Mouse (Mus musculus): ENCODE data around the gene Slc38a7. TPM values are rescaled to one million over a fixed set of nuclear protein-coding genes. Genes with fewer than 3 reads are reported as not detected.

The Slc38a7 gene
- polyA plus RNA-seq, 1 experiment from 2014 or later = 18.3 TPM

DNA sequence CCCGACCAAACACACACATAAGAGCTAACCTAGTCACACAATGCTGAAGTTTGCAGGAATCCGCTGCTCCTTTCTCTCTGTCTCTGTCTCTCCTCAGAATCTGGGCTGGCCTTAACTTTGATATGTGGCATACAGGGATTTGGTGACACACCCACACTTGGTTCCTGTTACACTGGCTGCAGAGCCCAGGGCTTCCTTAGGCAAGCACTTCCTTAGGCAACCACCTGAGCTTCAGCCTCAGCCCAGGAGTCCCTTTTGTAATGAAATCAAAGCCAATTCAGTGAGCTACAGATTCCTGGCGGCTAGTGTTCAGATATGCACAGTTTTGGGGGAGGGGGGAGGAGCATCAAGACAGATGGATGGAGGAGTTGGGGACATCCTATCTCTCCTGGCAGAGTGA is 35.7 kb downstream of the Slc38a7 start:
- 63% methylated on average over 3 of the region's 3 CpGs for WGBS
- H3K27ac ChIP-seq (replicated peaks) = no peak overlapping the region
- H3K9me3 ChIP-seq = no peaks in the 10 kb centered on the region
- no peaks in the 10 kb centered on the region for H3K36me3 ChIP-seq (replicated peaks)
- DNase-seq (ENCODE audit: low spot score) = no peak
- H3K4me1 ChIP-seq = 0 out of 2 replicates have a peak, but pooled peaks cover 3% of the 10 kb centered on the region
- no peaks in the 10 kb centered on the region for H3K27me3 ChIP-seq (replicated peaks; ENCODE audit: low read depth, poor library complexity, severe bottlenecking)
- no peak overlapping the region for H3K4me3 ChIP-seq

DNA sequence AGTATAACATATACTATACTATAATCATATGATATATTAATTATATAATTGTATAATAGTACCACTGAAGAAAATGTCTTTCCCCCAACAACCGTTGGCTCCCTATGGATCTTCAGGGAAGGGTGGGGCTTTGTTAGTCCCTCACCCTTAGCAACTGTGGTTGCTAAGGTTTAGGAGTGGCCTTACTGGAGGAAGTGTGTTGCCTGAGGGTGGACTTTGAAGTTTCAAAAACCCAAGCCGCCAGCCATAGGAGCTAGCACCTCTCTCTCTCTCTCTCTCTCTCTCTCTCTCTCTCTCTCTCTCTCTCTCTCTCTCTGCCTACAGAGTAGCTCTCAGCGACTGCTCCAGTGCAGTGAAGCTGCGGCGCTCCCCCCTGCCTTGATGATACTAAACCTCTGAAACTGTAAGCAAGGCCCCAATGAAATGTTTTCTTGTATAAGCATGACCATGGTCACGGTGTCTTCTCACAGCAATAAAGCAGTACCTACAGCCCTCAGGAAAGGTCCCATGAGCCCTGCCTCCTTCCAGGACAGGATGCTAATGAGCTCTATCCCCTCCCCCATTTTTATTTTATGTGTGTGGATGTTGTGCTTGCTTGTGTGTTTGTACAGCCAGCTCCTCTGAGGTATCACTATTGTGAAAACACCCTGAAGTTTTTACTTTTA is 37.2 kb downstream of the Slc38a7 start:
- H3K27me3 ChIP-seq (replicated peaks; ENCODE audit: low read depth, poor library complexity, severe bottlenecking) = no peaks in the 10 kb centered on the region
- no peak for DNase-seq (ENCODE audit: low spot score)
- H3K36me3 ChIP-seq (replicated peaks) = no peaks in the 10 kb centered on the region
- H3K4me3 ChIP-seq = no peak overlapping the region
- WGBS = 46% methylated on average over 6 of the region's 6 CpGs
- H3K9me3 ChIP-seq = no peaks in the 10 kb centered on the region
- H3K4me1 ChIP-seq = 0 out of 2 replicates have a peak, but pooled peaks cover 3% of the 10 kb centered on the region
- H3K27ac ChIP-seq (replicated peaks) = no peak overlapping the region

DNA sequence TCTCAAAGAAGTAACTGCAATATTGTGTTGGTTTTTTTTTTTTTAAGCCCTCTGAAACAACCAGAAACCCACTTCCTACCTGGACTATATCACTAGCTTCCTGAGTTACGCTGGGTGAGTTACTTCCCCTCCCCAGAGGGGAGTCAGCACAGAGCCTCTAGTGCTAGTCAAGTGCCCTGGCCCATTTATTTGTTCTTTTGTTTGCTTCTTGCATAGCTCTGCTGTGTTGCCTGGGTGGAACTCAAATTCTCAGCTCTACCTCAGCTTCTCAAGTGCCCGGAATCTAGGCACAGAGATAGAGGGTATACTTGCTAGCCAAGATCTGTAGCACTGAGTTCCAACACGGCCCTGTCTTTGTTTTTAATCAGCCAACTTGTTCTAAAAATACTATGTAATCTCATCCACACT is 43.2 kb downstream of the Slc38a7 start:
- peaks cover 10% of the 10 kb centered on the region for H3K4me1 ChIP-seq
- WGBS = 62% methylated on average over 3 of the region's 3 CpGs
- no peaks in the 10 kb centered on the region for H3K9me3 ChIP-seq
- H3K4me3 ChIP-seq = no peak overlapping the region
- no peak overlapping the region for H3K27ac ChIP-seq (replicated peaks)
- H3K27me3 ChIP-seq (replicated peaks; ENCODE audit: low read depth, poor library complexity, severe bottlenecking) = no peaks in the 10 kb centered on the region
- DNase-seq (ENCODE audit: low spot score) = no peak
- H3K36me3 ChIP-seq (replicated peaks) = peaks cover 6% of the 10 kb centered on the region

DNA sequence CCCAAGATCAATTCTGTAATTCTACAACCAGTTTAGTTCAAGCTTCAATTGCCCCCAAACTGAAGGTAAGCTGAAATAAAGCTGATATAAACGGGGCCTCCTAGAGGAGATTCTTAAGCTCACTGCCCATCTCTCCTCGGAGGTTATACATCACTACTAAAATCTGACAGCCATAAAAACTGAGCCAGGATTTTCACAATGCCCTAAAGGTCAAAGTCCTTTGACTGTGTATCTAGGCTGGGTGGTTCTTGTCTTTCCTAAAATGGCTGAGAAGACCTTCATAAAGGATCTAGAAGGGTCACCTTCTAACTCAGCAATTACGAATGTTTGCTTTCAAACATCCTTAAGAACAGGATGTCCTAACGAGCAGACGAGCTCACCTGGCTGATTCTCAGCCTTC is 44.2 kb downstream of the Slc38a7 start:
- 80% methylated on average over 5 of the region's 5 CpGs for WGBS
- H3K9me3 ChIP-seq = no peaks in the 10 kb centered on the region
- DNase-seq (ENCODE audit: low spot score) = no peak
- peaks cover 15% of the 10 kb centered on the region for H3K36me3 ChIP-seq (replicated peaks)
- peaks cover 15% of the 10 kb centered on the region for H3K4me1 ChIP-seq
- H3K4me3 ChIP-seq = no peak overlapping the region
- H3K27me3 ChIP-seq (replicated peaks; ENCODE audit: low read depth, poor library complexity, severe bottlenecking) = no peaks in the 10 kb centered on the region
- no peak overlapping the region for H3K27ac ChIP-seq (replicated peaks)

DNA sequence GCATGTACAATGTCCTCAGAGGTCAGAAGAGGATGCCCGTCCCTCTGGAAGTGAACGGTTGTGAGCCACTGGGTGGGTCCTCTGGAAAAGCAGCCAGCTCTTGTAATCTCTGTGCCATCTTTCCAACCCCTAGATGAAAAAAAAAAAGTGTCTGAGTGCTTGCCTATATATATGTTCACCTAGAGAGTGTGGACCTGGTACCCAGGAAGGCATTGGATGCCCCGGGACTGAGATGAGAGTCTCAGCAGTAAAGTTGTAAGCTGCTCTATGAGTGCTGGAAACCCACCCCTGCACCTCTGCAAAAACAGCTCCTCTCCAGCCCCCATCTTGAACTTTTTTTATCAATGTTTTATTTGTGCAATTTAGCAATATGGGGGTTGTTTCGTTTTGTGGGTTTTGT is 44.7 kb downstream of the Slc38a7 start:
- peaks cover 15% of the 10 kb centered on the region for H3K4me1 ChIP-seq
- H3K27me3 ChIP-seq (replicated peaks; ENCODE audit: low read depth, poor library complexity, severe bottlenecking) = no peaks in the 10 kb centered on the region
- no peak overlapping the region for H3K27ac ChIP-seq (replicated peaks)
- H3K36me3 ChIP-seq (replicated peaks) = peaks cover 20% of the 10 kb centered on the region
- H3K4me3 ChIP-seq = no peak overlapping the region
- no peaks in the 10 kb centered on the region for H3K9me3 ChIP-seq
- no peak for DNase-seq (ENCODE audit: low spot score)
- WGBS = 86% methylated on average over 4 of the region's 4 CpGs

DNA sequence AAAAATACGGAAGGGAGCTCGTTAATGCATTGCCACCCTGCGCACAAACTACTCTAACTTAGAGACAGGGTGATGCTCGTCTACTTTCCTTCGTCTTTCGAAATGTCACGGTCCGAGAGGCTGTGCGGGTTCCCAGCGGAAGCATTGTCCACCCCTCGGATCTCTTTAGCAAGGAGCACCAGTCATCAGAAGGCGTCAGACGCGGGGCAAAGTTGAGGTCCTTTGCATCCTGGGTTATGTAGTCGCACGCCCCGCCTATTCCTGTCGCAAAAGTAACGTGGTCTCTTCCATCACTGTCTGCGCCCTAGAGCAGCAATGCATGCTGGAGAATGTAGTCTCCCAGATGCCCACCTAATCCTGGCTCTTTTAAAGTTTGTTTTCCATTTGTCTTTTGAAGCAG is 45.5 kb downstream of the Slc38a7 start:
- peaks cover 23% of the 10 kb centered on the region for H3K36me3 ChIP-seq (replicated peaks)
- H3K9me3 ChIP-seq = no peaks in the 10 kb centered on the region
- peak; percentile 92 for DNase-seq (ENCODE audit: low spot score)
- H3K4me3 ChIP-seq = peak overlapping the region; percentile 99
- peak overlapping the region; percentile 96 for H3K27ac ChIP-seq (replicated peaks)
- peaks cover 15% of the 10 kb centered on the region for H3K4me1 ChIP-seq
- WGBS = under 1% methylated on average over 20 of the region's 20 CpGs
- H3K27me3 ChIP-seq (replicated peaks; ENCODE audit: low read depth, poor library complexity, severe bottlenecking) = no peaks in the 10 kb centered on the region

DNA sequence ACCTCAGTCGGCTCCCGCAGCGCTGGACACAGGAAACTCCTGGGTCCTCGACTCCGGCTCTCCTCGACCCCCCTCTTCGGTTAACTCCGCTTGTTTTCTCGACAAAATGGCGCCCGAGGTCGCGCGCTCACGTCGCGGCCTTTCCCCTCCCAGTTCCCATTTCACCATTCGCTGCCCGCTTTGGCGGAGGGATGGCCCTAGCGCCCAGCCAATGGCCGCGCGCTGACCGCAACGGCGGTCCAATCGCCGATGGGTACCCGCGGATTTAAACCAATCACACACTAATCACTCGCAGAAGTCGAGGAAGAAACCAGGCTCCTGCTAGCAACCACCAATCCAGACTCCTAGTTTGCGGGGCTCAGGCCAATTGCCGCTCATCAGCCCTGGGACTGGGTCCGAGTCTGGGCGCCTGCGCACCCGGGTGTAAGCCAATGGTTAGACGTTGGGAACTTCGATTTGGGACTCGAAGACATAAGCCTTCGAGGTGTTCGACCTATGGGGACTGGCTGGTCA is 46.0 kb downstream of the Slc38a7 start, which contains the start of gene Cnot1:
Cnot1 (minus strand) TSS at position 134 of the 513 bp plus-strand sequence.
- Histone ChIP-seq H3K9me3 (no peaks in the 10 kb centered on the region), H3K4me1 (peaks cover 15% of the 10 kb centered on the region), H3K4me3 (peak within 1 kb of the TSS; percentile 99), H3K27ac (replicated peaks) (peak within 1 kb of the TSS; percentile 96), H3K27me3 (replicated peaks; ENCODE audit: low read depth, poor library complexity, severe bottlenecking) (no peaks in the 10 kb centered on the region), H3K36me3 (replicated peaks) (peaks cover 25% of the 10 kb centered on the region)
- DNase-seq (ENCODE audit: low spot score) = peak; percentile 97
- WGBS = under 1% methylated on average over 44 of the region's 44 CpGs

DNA sequence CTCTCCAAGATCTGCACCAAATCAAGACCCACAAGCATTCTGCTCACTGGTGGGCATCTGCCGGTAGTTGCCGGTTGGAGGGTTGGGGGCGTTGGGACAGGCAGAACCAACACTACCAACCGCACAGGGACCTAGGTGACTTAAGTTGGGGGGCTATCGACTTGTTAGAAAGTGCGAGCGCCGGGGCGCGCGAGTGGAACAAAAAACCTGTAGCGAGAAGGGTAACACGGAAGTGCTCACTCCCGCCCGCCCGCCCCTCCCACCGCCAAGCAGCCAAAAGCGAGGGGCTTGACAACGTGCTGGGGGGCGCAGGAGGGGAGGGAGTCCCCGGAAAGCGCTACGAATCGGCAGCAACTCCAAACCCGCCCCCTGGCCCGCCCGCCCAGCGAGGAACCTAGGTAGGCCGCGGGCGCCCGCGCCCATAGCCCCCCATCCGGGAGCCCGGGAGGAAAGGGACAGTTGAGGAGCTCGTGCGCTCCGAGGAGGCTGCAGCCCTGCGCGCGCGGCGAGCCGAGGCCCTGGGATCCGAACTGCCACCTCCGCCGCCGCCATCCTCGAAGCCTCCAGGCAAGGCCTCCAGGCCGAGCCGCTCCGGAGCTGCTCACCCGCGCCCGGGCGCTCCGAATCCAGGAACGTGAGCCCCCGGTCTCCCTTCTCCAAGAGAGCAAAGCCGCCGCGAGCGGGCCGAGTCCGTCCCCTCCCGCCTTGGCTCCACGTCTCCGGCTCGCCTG is 46.7 kb downstream of the Slc38a7 start:
- Histone ChIP-seq H3K27ac (replicated peaks) (peak overlapping the region; percentile 96), H3K4me3 (peak overlapping the region; percentile 99), H3K9me3 (no peaks in the 10 kb centered on the region), H3K4me1 (peaks cover 15% of the 10 kb centered on the region), H3K36me3 (replicated peaks) (peaks cover 33% of the 10 kb centered on the region), H3K27me3 (replicated peaks; ENCODE audit: low read depth, poor library complexity, severe bottlenecking) (no peaks in the 10 kb centered on the region)
- peak; percentile 66 for DNase-seq (ENCODE audit: low spot score)
- WGBS = under 1% methylated on average over 62 of the region's 69 CpGs

DNA sequence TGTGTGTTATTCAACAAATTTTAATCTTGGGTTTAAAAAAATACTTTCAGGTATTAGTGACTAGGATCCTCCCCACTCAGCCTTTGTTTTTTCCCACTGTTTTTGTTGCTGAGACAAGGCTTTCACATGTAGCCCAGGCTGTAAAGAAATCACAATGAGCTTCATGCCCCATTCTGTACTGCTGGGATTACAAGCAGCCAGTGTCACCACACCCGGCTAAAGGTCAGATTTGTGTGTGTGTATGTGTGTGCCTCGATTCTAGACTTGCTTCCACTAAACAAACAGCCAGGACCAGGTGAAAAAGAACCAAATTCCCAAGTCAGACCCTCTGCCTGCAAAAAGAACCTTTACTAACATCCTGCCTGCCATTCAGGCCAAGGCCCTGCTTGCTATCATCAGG is 47.9 kb downstream of the Slc38a7 start:
- Histone ChIP-seq H3K36me3 (replicated peaks) (peaks cover 44% of the 10 kb centered on the region), H3K4me1 (peaks cover 15% of the 10 kb centered on the region), H3K27ac (replicated peaks) (no peak overlapping the region), H3K27me3 (replicated peaks; ENCODE audit: low read depth, poor library complexity, severe bottlenecking) (no peaks in the 10 kb centered on the region), H3K9me3 (no peaks in the 10 kb centered on the region), H3K4me3 (peak overlapping the region; percentile 99)
- DNase-seq (ENCODE audit: low spot score) = no peak
- WGBS = 80% methylated on average over 2 of the region's 2 CpGs

DNA sequence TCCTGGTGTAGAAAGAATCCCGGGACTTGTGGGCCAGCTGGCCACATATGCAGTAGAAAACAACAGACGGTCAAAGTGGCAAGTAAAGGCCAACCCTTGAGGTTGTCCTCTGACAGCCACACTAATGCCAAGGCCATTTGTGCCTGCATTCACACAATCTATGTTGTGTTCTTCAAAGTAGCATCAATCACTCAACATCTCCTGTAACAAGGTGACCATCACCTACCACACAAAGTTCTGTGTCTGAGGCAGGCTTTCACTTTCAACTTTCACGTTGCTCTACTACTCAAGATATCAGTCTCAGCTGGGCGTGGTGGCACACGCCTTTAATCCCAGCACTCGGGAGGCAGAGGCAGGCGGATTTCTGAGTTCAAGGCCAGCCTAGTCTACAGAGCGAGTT is 51.1 kb downstream of the Slc38a7 start:
- 92% methylated on average over 8 of the region's 8 CpGs for WGBS

DNA sequence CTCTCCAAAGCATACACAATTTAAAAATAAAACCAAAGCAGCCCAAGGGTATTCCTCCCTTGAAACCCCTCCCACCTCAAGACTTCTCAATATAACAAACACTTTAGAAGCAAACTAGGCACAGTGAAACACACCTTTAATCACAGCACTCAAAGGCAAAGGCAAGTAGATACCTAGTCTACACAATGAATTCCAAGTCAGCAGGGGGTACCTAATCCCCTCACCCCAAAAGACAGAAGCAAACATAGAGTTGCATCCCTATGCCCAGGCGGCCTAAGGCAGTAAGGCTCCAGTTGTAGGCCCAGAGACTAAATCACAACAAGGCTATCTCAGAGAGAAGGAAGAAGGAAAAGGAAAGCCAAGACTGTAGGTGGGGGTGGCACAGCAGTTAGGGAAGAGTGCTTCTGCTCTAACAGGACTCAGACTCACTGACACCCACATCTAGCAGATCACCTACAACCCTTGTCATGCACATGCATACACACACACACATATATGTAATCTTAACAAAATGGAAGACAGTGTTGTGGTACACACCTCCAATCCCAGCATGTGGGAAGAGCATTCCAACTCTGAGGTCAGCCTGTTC is 51.8 kb downstream of the Slc38a7 start:
- peaks cover 82% of the 10 kb centered on the region for H3K36me3 ChIP-seq (replicated peaks)
- no peak overlapping the region for H3K27ac ChIP-seq (replicated peaks)
- no peak overlapping the region for H3K4me3 ChIP-seq
- no peaks in the 10 kb centered on the region for H3K27me3 ChIP-seq (replicated peaks; ENCODE audit: low read depth, poor library complexity, severe bottlenecking)
- peaks cover 15% of the 10 kb centered on the region for H3K4me1 ChIP-seq
- DNase-seq (ENCODE audit: low spot score) = no peak
- H3K9me3 ChIP-seq = no peaks in the 10 kb centered on the region
- 85% methylated on average over 1 of the region's 1 CpGs for WGBS

More for the DNA sequence above, 51.1 kb downstream of the Slc38a7 start:
- H3K27ac ChIP-seq (replicated peaks) = no peak overlapping the region
- DNase-seq (ENCODE audit: low spot score) = no peak
- no peaks in the 10 kb centered on the region for H3K9me3 ChIP-seq
- peaks cover 15% of the 10 kb centered on the region for H3K4me1 ChIP-seq
- peaks cover 75% of the 10 kb centered on the region for H3K36me3 ChIP-seq (replicated peaks)
- H3K4me3 ChIP-seq = no peak overlapping the region
- H3K27me3 ChIP-seq (replicated peaks; ENCODE audit: low read depth, poor library complexity, severe bottlenecking) = no peaks in the 10 kb centered on the region

DNA sequence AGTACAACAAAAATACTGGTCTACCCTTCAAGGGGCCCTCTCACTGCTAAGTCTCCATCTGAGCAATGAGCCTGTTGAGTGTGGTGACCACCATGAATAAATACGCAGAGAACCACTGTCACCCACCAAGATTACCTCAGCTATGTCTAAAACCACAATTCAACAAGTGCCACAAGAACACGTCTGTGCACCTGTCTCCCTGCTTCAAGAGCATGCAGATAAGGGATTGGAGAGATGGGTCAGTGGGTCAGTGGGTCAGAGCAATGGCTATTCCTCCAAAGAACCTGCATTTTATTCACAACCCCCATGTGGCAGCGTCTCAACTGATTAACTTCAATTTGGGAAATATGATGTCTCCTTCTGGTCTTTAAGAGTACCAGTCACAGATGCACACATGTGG is 53.0 kb downstream of the Slc38a7 start:
- DNase-seq (ENCODE audit: low spot score) = no peak
- Histone ChIP-seq H3K4me3 (no peak overlapping the region), H3K36me3 (replicated peaks) (peaks cover 90% of the 10 kb centered on the region), H3K27ac (replicated peaks) (no peak overlapping the region), H3K4me1 (peaks cover 7% of the 10 kb centered on the region), H3K9me3 (no peaks in the 10 kb centered on the region), H3K27me3 (replicated peaks; ENCODE audit: low read depth, poor library complexity, severe bottlenecking) (no peaks in the 10 kb centered on the region)
- WGBS = 90% methylated on average over 3 of the region's 3 CpGs

Measured in embryonic facial prominence, embryonic 10.5 days (tissue).